Mouse (Mus musculus) cortical plate, adult 2 months (tissue): Measurements from ENCODE around the gene Vps37b.

ENCODE experiments used
- CTCF ChIP-seq: fragments of 200-500 bp; IDR thresholded peaks from 2 replicates; pipeline ENCODE4 v1.5.1; 2011; ENCODE audit warnings: mild to moderate bottlenecking, control low read depth, low read length; ENCODE audit not compliant: insufficient read depth; ENCODE audit errors: extremely low read depth
- POLR2A ChIP-seq: fragments of 200-500 bp; IDR thresholded peaks from 2 replicates; pipeline ENCODE4 v1.6.1; 2011; ENCODE audit warnings: mild to moderate bottlenecking, low read length, control low read depth; ENCODE audit not compliant: insufficient read depth; ENCODE audit errors: extremely low read depth

- TF ChIP-seq POLR2A (no peak), CTCF (no peak)
These were observed 17.4 kb upstream of the Vps37b start for GRCm38 (mm10) chr5:124049249-124050045.
